Mouse (Mus musculus): ENCODE results near the gene Col4a2.

Col4a2 gene

GRCm38 (mm10) chr8:11359846-11360245 is 47.2 kb downstream of the Col4a2 start:
- DNase-seq (ENCODE audit: low read depth), result no peak

GRCm38 (mm10) chr8:11361546-11362277 is 49.1 kb downstream of the Col4a2 start:
- DNase-seq (ENCODE audit: low read depth), result no peak

- no peak for DNase-seq (ENCODE audit: low read depth)
Observed at GRCm38 (mm10) chr8:11362278-11363214, 49.9 kb downstream of the Col4a2 start.

- DNase-seq (ENCODE audit: low read depth), result no peak
Observed at GRCm38 (mm10) chr8:11363340-11364126, 50.9 kb downstream of the Col4a2 start.

GRCm38 (mm10) chr8:11366251-11366650 is 53.6 kb downstream of the Col4a2 start:
- no peak for DNase-seq (ENCODE audit: low read depth)

GRCm38 (mm10) chr8:11366741-11367140 is 54.1 kb downstream of the Col4a2 start:
- DNase-seq (ENCODE audit: low read depth), result no peak

GRCm38 (mm10) chr8:11367670-11368069 is 55.1 kb downstream of the Col4a2 start:
- no peak for DNase-seq (ENCODE audit: low read depth)

- DNase-seq (ENCODE audit: low read depth), result no peak
Observed at GRCm38 (mm10) chr8:11369526-11370203, 57.1 kb downstream of the Col4a2 start.

- DNase-seq (ENCODE audit: low read depth), result no peak
Observed at GRCm38 (mm10) chr8:11371347-11371746, 58.7 kb downstream of the Col4a2 start.

GRCm38 (mm10) chr8:11372080-11372479 is 59.5 kb downstream of the Col4a2 start:
- no peak for DNase-seq (ENCODE audit: low read depth)

GRCm38 (mm10) chr8:11373643-11374325 is 61.2 kb downstream of the Col4a2 start:
- DNase-seq (ENCODE audit: low read depth), result no peak

- no peak for DNase-seq (ENCODE audit: low read depth)
Observed at GRCm38 (mm10) chr8:11374326-11375076, 61.9 kb downstream of the Col4a2 start.

- DNase-seq (ENCODE audit: low read depth), result peak; percentile 96
Observed at GRCm38 (mm10) chr8:11375749-11376438, 63.3 kb downstream of the Col4a2 start.

- DNase-seq (ENCODE audit: low read depth), result no peak
Observed at GRCm38 (mm10) chr8:11377391-11378210, 65.0 kb downstream of the Col4a2 start.

- no peak for DNase-seq (ENCODE audit: low read depth)
Observed at GRCm38 (mm10) chr8:11379590-11379989, 67.0 kb downstream of the Col4a2 start.

GRCm38 (mm10) chr8:11381544-11381943 is 68.9 kb downstream of the Col4a2 start:
- no peak for DNase-seq (ENCODE audit: low read depth)

- peak; percentile 96 for DNase-seq (ENCODE audit: low read depth)
Observed at GRCm38 (mm10) chr8:11382059-11382810, 69.6 kb downstream of the Col4a2 start.

GRCm38 (mm10) chr8:11382933-11383332 is 70.3 kb downstream of the Col4a2 start:
- peak; percentile 72 for DNase-seq (ENCODE audit: low read depth)
